Mouse (Mus musculus) liver, adult 2 months (tissue): ENCODE measurements around the gene Npm1. TPM values are rescaled to one million over a fixed set of nuclear protein-coding genes. Genes with fewer than 3 reads are reported as not detected.

Experiments used
- DNase-seq: peaks from one replicate; pipeline ENCODE4 v3.0.0-alpha.2; 2011; ENCODE audit warnings: low read depth, low spot score; ENCODE audit errors: extremely low read depth
- H3K27ac ChIP-seq: fragments of 200-500 bp; replicated peaks from 2 replicates; pipeline ENCODE4 v1.5.1; 2012; ENCODE audit warnings: low read depth, mild to moderate bottlenecking, control low read depth, inconsistent platforms, low read length; ENCODE audit not compliant: insufficient read depth
- H3K27me3 ChIP-seq: fragments of 200-500 bp; 2 replicates; pipeline ENCODE4 v1.6.1; 2012; ENCODE audit warnings: mild to moderate bottlenecking, moderate library complexity, low read length, inconsistent platforms; ENCODE audit not compliant: control insufficient read depth, insufficient read depth
- H3K36me3 ChIP-seq: fragments of 200-500 bp; 2 replicates; pipeline ENCODE4 v1.6.1; 2012; ENCODE audit warnings: low read length, inconsistent platforms; ENCODE audit not compliant: control insufficient read depth, insufficient read depth
- H3K4me1 ChIP-seq: fragments of 200-500 bp; 2 replicates; pipeline ENCODE4 v1.6.1; 2011; ENCODE audit warnings: low read length; ENCODE audit not compliant: control insufficient read depth, insufficient read depth
- H3K4me3 ChIP-seq: fragments of 200-500 bp; 2 replicates; pipeline ENCODE4 v1.5.1; 2011; ENCODE audit warnings: low read depth, mild to moderate bottlenecking, control low read depth, low read length, moderate library complexity; ENCODE audit not compliant: insufficient read depth
- H3K79me2 ChIP-seq: fragments of 200-500 bp; 2 replicates; pipeline ENCODE4 v1.6.1; 2012; ENCODE audit warnings: inconsistent platforms, mild to moderate bottlenecking, low read length, moderate library complexity; ENCODE audit not compliant: control insufficient read depth, insufficient read depth
- H3K9ac ChIP-seq: fragments of 200-500 bp; 2 replicates; pipeline ENCODE4 v1.6.1; 2012; ENCODE audit warnings: low read depth, mild to moderate bottlenecking, control low read depth, inconsistent platforms, low read length
- CTCF ChIP-seq: fragments of 200-500 bp; IDR thresholded peaks from 2 replicates; pipeline ENCODE4 v1.5.1; 2011; ENCODE audit warnings: low read depth, low read length, control low read depth
- POLR2A ChIP-seq: fragments of 200-500 bp; IDR thresholded peaks from 2 replicates; pipeline ENCODE4 v1.6.1; 2011; ENCODE audit warnings: low read length, control low read depth; ENCODE audit not compliant: insufficient read depth; ENCODE audit errors: extremely low read depth
- WGBS: fragments of 180-500 bp; shearing (Covaris S2); methylation state at CpG from one replicate; pipeline ENCODE4 v1.1.7; 2018; 5-methylcytosine and 5-hydroxymethylcytosine counted together
- polyA plus RNA-seq: library from polyadenylated mRNA; depleted of rRNA; stranded (reverse); fragments of >200 nt; gene quantifications from 2 replicates; pipeline ENCODE4 v1.2.3, GENCODE M21; 2012
- total RNA-seq: library from RNA; depleted of rRNA; stranded (reverse); fragments of >200 nt; gene quantifications from 2 replicates; pipeline ENCODE4 v1.2.3, GENCODE M21; 2014

Gene Npm1
- total and polyA plus RNA-seq, 2 experiments = 22.0 to 197 TPM

- Histone ChIP-seq H3K4me3 (no peak overlapping the region), H3K79me2 (no peaks in the 10 kb centered on the region), H3K36me3 (no peaks in the 10 kb centered on the region), H3K4me1 (peaks cover 6% of the 10 kb centered on the region; the same call in 1 of the 2 replicates), H3K27ac (no peak overlapping the region), H3K9ac (no peak overlapping the region), H3K27me3 (peaks cover 22% of the 10 kb centered on the region)
- WGBS = 27% methylated on average over 9 of the region's 9 CpGs
- TF ChIP-seq CTCF = no peak
- TF ChIP-seq POLR2A = no peak
- DNase-seq = no peak
These were observed 19.1 kb downstream of the Npm1 start for GRCm38 (mm10) chr11:33143906-33144305.

GRCm38 (mm10) chr11:33142801-33143200 lies 20.2 kb downstream of the Npm1 start:
- H3K4me3 ChIP-seq = no peak overlapping the region
- H3K4me1 ChIP-seq = 0 out of 2 replicates have a peak, but pooled peaks cover 2% of the 10 kb centered on the region
- no peak overlapping the region for H3K9ac ChIP-seq
- no peak overlapping the region for H3K27ac ChIP-seq
- TF ChIP-seq POLR2A (no peak), CTCF (no peak)
- no peaks in the 10 kb centered on the region for H3K36me3 ChIP-seq
- no peak for DNase-seq
- 75% methylated on average over 1 of the region's 1 CpGs for WGBS
- peaks cover 18% of the 10 kb centered on the region for H3K27me3 ChIP-seq
- H3K79me2 ChIP-seq = no peaks in the 10 kb centered on the region

- TF ChIP-seq POLR2A (no peak), CTCF (no peak)
These were observed 22.9 kb downstream of the Npm1 start for GRCm38 (mm10) chr11:33140111-33140460.

GRCm38 (mm10) chr11:33139458-33140110 lies 23.4 kb downstream of the Npm1 start:
- Histone ChIP-seq H3K4me1 (no peaks in the 10 kb centered on the region), H3K27me3 (no peaks in the 10 kb centered on the region), H3K36me3 (no peaks in the 10 kb centered on the region), H3K4me3 (no peak overlapping the region), H3K79me2 (no peaks in the 10 kb centered on the region), H3K9ac (no peak overlapping the region), H3K27ac (no peak overlapping the region)
- TF ChIP-seq CTCF = no peak
- TF ChIP-seq POLR2A = no peak
- WGBS = 45% methylated on average over 9 of the region's 9 CpGs
- DNase-seq = no peak

More at GRCm38 (mm10) chr11:33140111-33140460, 22.9 kb downstream of the Npm1 start:
- Histone ChIP-seq H3K27me3 (no peaks in the 10 kb centered on the region; the same call in 1 of the 2 replicates), H3K4me3 (no peak overlapping the region), H3K79me2 (no peaks in the 10 kb centered on the region), H3K27ac (no peak overlapping the region), H3K36me3 (no peaks in the 10 kb centered on the region), H3K4me1 (no peaks in the 10 kb centered on the region), H3K9ac (no peak overlapping the region)
- WGBS = 83% methylated on average over 5 of the region's 5 CpGs
- no peak for DNase-seq

GRCm38 (mm10) chr11:33138686-33139085 lies 24.3 kb downstream of the Npm1 start:
- Histone ChIP-seq H3K27ac (no peak overlapping the region), H3K9ac (no peak overlapping the region), H3K36me3 (no peaks in the 10 kb centered on the region), H3K27me3 (no peaks in the 10 kb centered on the region), H3K79me2 (no peaks in the 10 kb centered on the region), H3K4me1 (no peaks in the 10 kb centered on the region), H3K4me3 (no peak overlapping the region)
- TF ChIP-seq POLR2A (no peak), CTCF (no peak)
- WGBS = 81% methylated on average over 5 of the region's 5 CpGs
- DNase-seq = no peak

GRCm38 (mm10) chr11:33134391-33134986 lies 28.5 kb downstream of the Npm1 start:
- TF ChIP-seq CTCF = no peak
- TF ChIP-seq POLR2A = no peak
- Histone ChIP-seq H3K9ac (no peak overlapping the region), H3K36me3 (no peaks in the 10 kb centered on the region), H3K27me3 (no peaks in the 10 kb centered on the region), H3K27ac (no peak overlapping the region), H3K4me3 (no peak overlapping the region), H3K4me1 (no peaks in the 10 kb centered on the region), H3K79me2 (no peaks in the 10 kb centered on the region)
- DNase-seq = no peak
- WGBS = 81% methylated on average over 8 of the region's 8 CpGs
